Mouse (Mus musculus): Measurements from ENCODE around the gene Ets2. TPM values are rescaled to one million over a fixed set of nuclear protein-coding genes. Genes with fewer than 3 reads are reported as not detected.
"Not testable (repeated sequence)": the region's sequence is repeated elsewhere in the genome, so short reads cannot be mapped to it uniquely, and the experiment has no call there.

Ets2 gene
- total RNA-seq, 4 experiments from 2014 or later: 27.4 to 29.4 (median 27.5) TPM

GRCm38 (mm10) chr16:95699721-95700120 lies 2.2 kb upstream of the Ets2 start:
- DNase-seq (ENCODE audit: low spot score in 2 of 2): no peak

- DNase-seq (ENCODE audit: low spot score in 2 of 2): no peak
Measured at GRCm38 (mm10) chr16:95700224-95700623, 1.7 kb upstream of the Ets2 start.

GRCm38 (mm10) chr16:95702562-95703545 lies 979 bp downstream of the Ets2 start:
- DNase-seq (ENCODE audit: low spot score in 2 of 2): peak; percentile 24 to 30

- DNase-seq (ENCODE audit: low spot score in 2 of 2): no peak
Measured at GRCm38 (mm10) chr16:95703958-95704357, 2.1 kb downstream of the Ets2 start.

- no peak for DNase-seq (ENCODE audit: low spot score in 2 of 2)
Measured at GRCm38 (mm10) chr16:95704662-95705330, 2.9 kb downstream of the Ets2 start.

GRCm38 (mm10) chr16:95705771-95706170 lies 3.9 kb downstream of the Ets2 start:
- DNase-seq (ENCODE audit: low spot score in 2 of 2): no peak

DNA sequence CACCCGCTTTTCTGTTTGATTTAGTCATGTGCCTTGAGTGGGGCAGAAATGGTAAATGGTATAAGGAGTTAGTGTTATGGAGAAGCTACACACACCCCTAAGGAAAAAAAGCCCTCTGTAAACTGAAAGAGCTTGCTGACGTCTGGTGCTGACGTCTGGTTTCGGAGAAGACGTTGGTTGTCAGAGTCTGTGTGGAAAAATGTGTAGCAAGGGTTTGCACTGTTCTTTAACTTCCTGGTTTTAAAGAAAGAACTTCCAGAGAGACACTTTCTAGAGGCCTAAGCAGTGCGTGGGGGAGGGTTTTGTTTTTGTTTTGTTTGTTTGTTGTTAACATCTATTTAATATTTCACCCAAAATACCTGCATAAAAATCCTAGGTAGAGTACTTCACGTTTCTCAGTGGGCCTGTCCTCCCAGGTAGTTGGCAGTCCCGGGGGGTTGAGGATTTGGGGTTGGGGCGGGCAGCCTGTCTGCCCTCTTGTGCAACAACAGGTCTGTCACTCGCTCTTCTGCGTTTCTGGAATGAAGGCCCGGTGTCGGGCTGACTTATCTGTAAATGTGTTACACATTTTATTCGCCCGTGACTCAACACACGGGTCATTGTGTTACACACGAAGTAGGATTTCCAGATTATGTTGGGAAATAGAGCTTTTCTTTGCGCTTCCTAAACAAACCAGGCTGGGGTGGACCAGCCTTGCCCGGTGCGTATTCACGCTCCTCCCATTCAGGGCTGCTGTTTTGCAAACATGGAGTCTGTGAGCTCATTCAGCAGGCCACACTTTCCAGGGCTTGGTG lies 6.5 kb downstream of the Ets2 start:
- DNase-seq (ENCODE audit: low spot score in 2 of 2): no peak

GRCm38 (mm10) chr16:95709175-95709574 lies 7.3 kb downstream of the Ets2 start:
- DNase-seq (ENCODE audit: low spot score in 2 of 2): no peak

DNA sequence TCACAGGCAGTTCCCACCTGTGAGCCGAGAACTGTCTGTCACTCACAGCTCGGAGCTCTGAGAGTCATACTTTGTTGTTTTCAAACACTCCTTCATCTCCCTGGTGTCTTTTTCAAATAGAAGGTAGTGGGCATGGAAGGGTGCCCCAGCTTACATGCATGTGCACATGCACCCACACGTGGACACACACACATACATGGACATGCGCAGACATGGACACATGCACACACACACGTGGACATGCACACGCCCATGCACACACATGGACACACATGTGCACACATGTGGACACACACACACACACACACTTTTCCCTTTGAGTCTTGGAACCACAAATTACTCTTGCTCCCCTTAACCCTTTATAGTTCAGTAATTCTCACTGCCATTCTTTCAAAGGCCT lies 8.3 kb downstream of the Ets2 start:
- DNase-seq (ENCODE audit: low spot score in 2 of 2): no peak

DNA sequence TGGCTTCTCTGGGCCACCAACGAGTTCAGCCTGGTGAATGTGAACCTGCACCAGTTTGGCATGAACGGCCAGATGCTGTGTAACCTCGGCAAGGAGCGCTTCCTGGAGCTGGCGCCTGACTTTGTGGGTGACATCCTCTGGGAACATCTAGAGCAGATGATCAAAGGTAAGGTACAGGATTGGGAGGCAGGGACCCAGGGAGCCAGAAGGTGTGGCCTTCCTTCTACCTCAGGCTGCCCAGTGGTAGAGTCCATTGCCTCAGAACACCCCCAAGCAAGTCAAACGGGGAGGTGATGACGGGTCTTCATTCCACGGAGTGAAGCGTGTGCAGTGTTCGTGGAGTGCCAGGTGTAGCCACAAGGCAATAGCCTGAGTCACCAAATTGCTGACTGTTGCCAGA lies 10.2 kb downstream of the Ets2 start:
- no peak for DNase-seq (ENCODE audit: low spot score in 2 of 2)

GRCm38 (mm10) chr16:95713077-95713476 lies 11.2 kb downstream of the Ets2 start:
- not testable (repeated sequence) for DNase-seq (ENCODE audit: low spot score in 2 of 2)

DNA sequence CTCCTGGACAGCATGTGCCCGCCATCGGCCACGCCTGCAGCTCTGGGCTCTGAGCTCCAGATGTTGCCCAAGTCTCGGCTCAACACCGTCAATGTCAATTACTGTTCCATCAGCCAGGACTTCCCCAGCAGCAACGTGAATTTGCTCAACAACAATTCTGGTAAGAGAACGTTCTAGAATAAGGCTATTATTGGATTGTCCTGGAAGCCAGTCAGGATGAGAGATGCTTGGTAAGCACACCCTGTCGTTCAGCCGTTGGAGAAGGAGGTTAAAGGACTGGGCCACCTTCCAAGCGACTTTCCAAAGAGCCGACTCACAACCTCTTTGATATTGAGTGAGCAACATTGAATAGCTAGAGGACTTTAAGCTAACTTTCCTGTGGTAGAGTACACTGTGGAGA lies 13.2 kb downstream of the Ets2 start:
- DNase-seq (ENCODE audit: low spot score in 2 of 2): peak in 1 of 2 experiments; percentile 26

GRCm38 (mm10) chr16:95716061-95716706 lies 14.3 kb downstream of the Ets2 start:
- no peak for DNase-seq (ENCODE audit: low spot score in 2 of 2)

- no peak for DNase-seq (ENCODE audit: low spot score in 2 of 2)
Measured at GRCm38 (mm10) chr16:95717631-95718030, 15.8 kb downstream of the Ets2 start.

GRCm38 (mm10) chr16:95718119-95718518 lies 16.2 kb downstream of the Ets2 start:
- no peak for DNase-seq (ENCODE audit: low spot score in 2 of 2)

DNA sequence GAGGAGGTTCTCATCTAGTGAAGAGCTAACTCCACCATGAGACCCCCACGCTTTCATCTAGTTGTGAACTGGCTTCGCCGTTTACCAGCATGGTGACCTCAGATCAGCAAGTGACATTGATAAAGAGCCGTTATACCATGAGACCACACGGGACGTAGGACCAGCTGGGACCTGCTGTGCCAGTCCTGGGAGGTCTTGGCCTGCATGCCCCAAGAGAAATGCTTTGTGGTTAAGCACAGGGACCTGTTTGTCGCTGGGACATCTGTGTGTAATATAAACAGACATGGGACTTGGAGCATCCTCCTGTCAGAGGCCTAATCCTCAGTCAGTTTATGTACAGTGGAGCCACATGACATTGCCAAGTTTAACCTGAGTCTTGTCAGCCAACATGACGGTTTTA lies 18.7 kb downstream of the Ets2 start:
- DNase-seq (ENCODE audit: low spot score in 2 of 2): no peak

- no peak for DNase-seq (ENCODE audit: low spot score in 2 of 2)
Measured at GRCm38 (mm10) chr16:95724251-95724650, 22.4 kb downstream of the Ets2 start.

GRCm38 (mm10) chr16:95724776-95725175 lies 22.9 kb downstream of the Ets2 start:
- DNase-seq (ENCODE audit: low spot score in 2 of 2): no peak

GRCm38 (mm10) chr16:95726802-95727201 lies 24.9 kb downstream of the Ets2 start:
- DNase-seq (ENCODE audit: low spot score in 2 of 2): no peak

- DNase-seq (ENCODE audit: low spot score in 2 of 2): peak; percentile 56 to 60
Measured at GRCm38 (mm10) chr16:95728453-95729435, 26.9 kb downstream of the Ets2 start.
